Mouse (Mus musculus) limb, embryonic 15.5 days (tissue): Measurements from ENCODE around the gene Aars2. TPM values are rescaled to one million over a fixed set of nuclear protein-coding genes. Genes with fewer than 3 reads are reported as not detected.
A peak's percentile ranks its signal among the peaks of the same experiment; 100 is the strongest.

Source experiments
- ATAC-seq: fragments of 200-750 bp; cut with Nextera tagmentation; 2 replicates; pipeline ENCODE4 v1.8.0; 2017; ENCODE audit warnings: low read depth, moderate TSS enrichment; ENCODE audit not compliant: insufficient number of reproducible peaks, low FRiP score, low TSS enrichment
- H3K27ac ChIP-seq: fragments of 300-500 bp; sonication (generic); 2 replicates; pipeline ENCODE4 v1.5.1; 2015; ENCODE audit warnings: moderate library complexity, mild to moderate bottlenecking, inconsistent platforms
- H3K27me3 ChIP-seq: fragments of 300-500 bp; sonication (generic); 2 replicates; pipeline ENCODE4 v1.6.1; 2015; ENCODE audit warnings: inconsistent platforms
- H3K36me3 ChIP-seq: fragments of 300-500 bp; sonication (generic); 2 replicates; pipeline ENCODE4 v1.6.1; 2015; ENCODE audit warnings: inconsistent platforms
- H3K4me1 ChIP-seq: fragments of 300-500 bp; sonication (generic); 2 replicates; pipeline ENCODE4 v1.6.1; 2015; ENCODE audit warnings: inconsistent platforms
- H3K4me2 ChIP-seq: fragments of 300-500 bp; sonication (generic); 2 replicates; pipeline ENCODE4 v1.6.1; 2015; ENCODE audit warnings: mild to moderate bottlenecking, inconsistent platforms
- H3K4me3 ChIP-seq: fragments of 300-500 bp; sonication (generic); 2 replicates; pipeline ENCODE4 v1.5.1; 2015; ENCODE audit warnings: mild to moderate bottlenecking, inconsistent platforms
- H3K9ac ChIP-seq: fragments of 300-500 bp; sonication (generic); 2 replicates; pipeline ENCODE4 v1.6.1; 2015; ENCODE audit warnings: inconsistent platforms
- H3K9me3 ChIP-seq: fragments of 300-500 bp; sonication (generic); 2 replicates; pipeline ENCODE4 v1.6.1; 2016; ENCODE audit warnings: inconsistent platforms
- WGBS: fragments of 180-500 bp; shearing (Covaris S2); methylation state at CpG from one replicate; pipeline ENCODE4 v1.1.7; 2015; 5-methylcytosine and 5-hydroxymethylcytosine counted together
- polyA plus RNA-seq: library from polyadenylated mRNA; unstranded; fragments of >200 nt; fragmentation: Nextera tagmentation; extraction: Ambion mirVana; gene quantifications from 2 replicates; pipeline ENCODE4 v1.2.1, GENCODE M21; 2015

Aars2 gene
- polyA plus RNA-seq, 1 experiment from 2014 or later = 14.7 TPM

GRCm38 (mm10) chr17:45565103-45565502 lies 58.5 kb downstream of the Aars2 start:
- H3K4me1 ChIP-seq = peaks cover 36% of the 10 kb centered on the region
- H3K36me3 ChIP-seq = peaks cover 45% of the 10 kb centered on the region
- peak overlapping the region; percentile 94 for H3K4me3 ChIP-seq
- peak overlapping the region; percentile 1; the same call in 1 of the 2 replicates for H3K27ac ChIP-seq
- no peaks in the 10 kb centered on the region for H3K9me3 ChIP-seq
- H3K4me2 ChIP-seq = peak overlapping the region; percentile 93
- 90% methylated on average over 11 of the region's 11 CpGs for WGBS
- H3K27me3 ChIP-seq = no peaks in the 10 kb centered on the region
- no peak for ATAC-seq
- peak overlapping the region; percentile 87 for H3K9ac ChIP-seq

- Histone ChIP-seq H3K27me3 (no peaks in the 10 kb centered on the region), H3K36me3 (peaks cover 54% of the 10 kb centered on the region), H3K4me3 (no peak overlapping the region), H3K9me3 (no peaks in the 10 kb centered on the region), H3K9ac (no peak overlapping the region), H3K4me2 (no peak overlapping the region), H3K27ac (no peak overlapping the region), H3K4me1 (peaks cover 41% of the 10 kb centered on the region)
- WGBS = 66% methylated on average over 1 of the region's 1 CpGs
- no peak for ATAC-seq
Observed at GRCm38 (mm10) chr17:45566031-45566359, 59.4 kb downstream of the Aars2 start.

- Histone ChIP-seq H3K9me3 (no peaks in the 10 kb centered on the region), H3K36me3 (peaks cover 60% of the 10 kb centered on the region), H3K4me3 (no peak overlapping the region), H3K4me1 (peaks cover 47% of the 10 kb centered on the region), H3K27me3 (no peaks in the 10 kb centered on the region), H3K9ac (no peak overlapping the region), H3K4me2 (no peak overlapping the region), H3K27ac (peak overlapping the region; percentile 38; the same call in 1 of the 2 replicates)
- 58% methylated on average over 18 of the region's 18 CpGs for WGBS
- no peak for ATAC-seq
Observed at GRCm38 (mm10) chr17:45566360-45567161, 59.9 kb downstream of the Aars2 start.

GRCm38 (mm10) chr17:45567162-45567601 lies 60.5 kb downstream of the Aars2 start:
- Histone ChIP-seq H3K9me3 (no peaks in the 10 kb centered on the region), H3K9ac (no peak overlapping the region), H3K4me1 (peaks cover 51% of the 10 kb centered on the region), H3K4me3 (no peak overlapping the region), H3K4me2 (no peak overlapping the region), H3K27ac (peak overlapping the region; percentile 38; the same call in 1 of the 2 replicates), H3K27me3 (no peaks in the 10 kb centered on the region), H3K36me3 (peaks cover 61% of the 10 kb centered on the region)
- ATAC-seq = no peak
- 21% methylated on average over 4 of the region's 4 CpGs for WGBS

- 85% methylated on average over 12 of the region's 12 CpGs for WGBS
- no peak overlapping the region for H3K9ac ChIP-seq
- H3K4me3 ChIP-seq = no peak overlapping the region
- peaks cover 61% of the 10 kb centered on the region for H3K36me3 ChIP-seq
- H3K27me3 ChIP-seq = no peaks in the 10 kb centered on the region
- no peaks in the 10 kb centered on the region for H3K9me3 ChIP-seq
- ATAC-seq = no peak
- H3K4me1 ChIP-seq = peaks cover 51% of the 10 kb centered on the region
- H3K27ac ChIP-seq = no peak overlapping the region
- H3K4me2 ChIP-seq = no peak overlapping the region
Observed at GRCm38 (mm10) chr17:45568990-45569389, 62.3 kb downstream of the Aars2 start.

- Histone ChIP-seq H3K27me3 (no peaks in the 10 kb centered on the region), H3K4me3 (no peak overlapping the region), H3K36me3 (peaks cover 61% of the 10 kb centered on the region), H3K9ac (no peak overlapping the region), H3K4me2 (no peak overlapping the region), H3K27ac (no peak overlapping the region), H3K4me1 (peaks cover 52% of the 10 kb centered on the region), H3K9me3 (no peaks in the 10 kb centered on the region)
- ATAC-seq = no peak
- 76% methylated on average over 4 of the region's 4 CpGs for WGBS
Observed at GRCm38 (mm10) chr17:45569999-45570398, 63.4 kb downstream of the Aars2 start.

Other genes starting within 250 kb of the Aars2 start
- gene Cdc5l, start 73.1 kb upstream of the Aars2 start, polyA plus RNA-seq = 61.1 and 61.7 TPM in 2 replicates
- 0.21 and 0.22 TPM in 2 replicates for gene Spats1, start 31.4 kb upstream of the Aars2 start, polyA plus RNA-seq
- 0.17 and 0.19 TPM in 2 replicates for gene Tcte1, start 16.6 kb downstream of the Aars2 start, polyA plus RNA-seq
- 2.9 and 4.7 TPM in 2 replicates for gene Tmem151b, start 42.8 kb downstream of the Aars2 start, polyA plus RNA-seq
- 5.9 and 6.1 TPM in 2 replicates for gene Nfkbie, start 48.9 kb downstream of the Aars2 start, polyA plus RNA-seq
- 139 and 142 TPM in 2 replicates for gene Slc35b2, start 57.0 kb downstream of the Aars2 start, polyA plus RNA-seq
- gene Hsp90ab1, start 66.4 kb downstream of the Aars2 start, polyA plus RNA-seq = 1,467 and 1,497 TPM in 2 replicates
- 120 and 140 TPM in 2 replicates for gene Slc29a1, start 92.8 kb downstream of the Aars2 start, polyA plus RNA-seq
- gene Mymx, start 95.3 kb downstream of the Aars2 start, polyA plus RNA-seq = 22.9 and 39.7 TPM in 2 replicates
- 0.21 and 0.37 TPM in 2 replicates for gene Capn11, start 152.5 kb downstream of the Aars2 start, polyA plus RNA-seq
- gene Mrpl14, start 179.5 kb downstream of the Aars2 start, polyA plus RNA-seq = 142 and 143 TPM in 2 replicates
- gene Tmem63b, start 180.1 kb downstream of the Aars2 start, polyA plus RNA-seq = 38.1 and 39.2 TPM in 2 replicates
- 0.63 TPM in 1 of 2 replicates, not detected in the other for gene 1600014C23Rik, start 227.0 kb downstream of the Aars2 start, polyA plus RNA-seq